Mouse (Mus musculus) G1E (cell line): ENCODE results near the gene Fat3.

ENCODE experiments used
- CTCF ChIP-seq: IDR thresholded peaks from 2 replicates; pipeline ENCODE4 v1.5.1; 2012; ENCODE audit warnings: low read depth, low read length, inconsistent platforms, mixed read lengths
- GATA2 ChIP-seq: IDR thresholded peaks from 2 replicates; pipeline ENCODE4 v1.6.1; 2012; ENCODE audit warnings: low read depth, low read length, inconsistent platforms, borderline replicate concordance
- TAL1 ChIP-seq: conservative IDR thresholded peaks from 2 replicates; pipeline ENCODE4 v1.6.1; 2012; ENCODE audit warnings: low read depth, low read length, inconsistent platforms, mixed read lengths

DNA sequence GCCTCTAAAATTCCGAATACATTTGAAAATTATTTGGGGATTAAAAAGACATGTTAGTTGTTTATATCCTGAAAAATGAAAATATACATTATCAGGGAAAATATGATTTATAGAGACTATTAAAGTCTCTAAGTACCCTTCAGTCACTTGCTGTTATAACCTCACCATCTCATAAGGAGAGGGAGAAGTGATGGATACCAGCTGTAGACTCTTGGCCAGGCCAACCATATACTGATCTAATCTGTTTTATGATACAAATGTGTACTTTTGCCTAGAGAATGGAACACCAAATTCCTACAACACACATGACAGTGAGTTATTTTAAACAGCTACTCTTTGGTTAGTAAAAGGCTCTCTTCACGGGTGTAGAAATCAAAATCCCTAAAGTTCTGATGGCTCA, 208.6 kb downstream of the Fat3 start:
- TF ChIP-seq CTCF (no peak), GATA2 (no peak), TAL1 (no peak)
